9 mouse cellular contexts compared by ENCODE assay signal in the genomic region with DNA sequence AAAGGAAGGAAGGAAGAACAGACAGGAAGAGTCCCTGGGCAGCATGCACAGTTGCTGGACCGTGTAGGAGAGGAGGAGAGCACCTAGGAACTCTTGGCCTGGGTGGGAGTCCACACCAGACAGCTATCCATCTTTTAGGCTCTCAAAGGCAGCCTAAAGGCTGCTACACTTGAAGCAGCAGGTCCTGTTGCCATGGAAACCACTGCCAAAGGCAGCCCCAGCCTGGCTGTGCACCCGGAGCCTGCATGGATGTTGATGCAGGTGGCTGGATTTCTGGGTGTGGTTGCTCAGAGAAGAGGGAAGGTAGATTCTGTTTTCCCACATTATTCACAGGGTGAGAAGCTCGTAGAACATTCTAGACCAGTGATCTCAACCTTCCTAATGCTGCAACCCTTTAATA. TPM values are rescaled to one million over a fixed set of nuclear protein-coding genes. Genes with fewer than 3 reads are reported as not detected.
DNase-seq lines count a peak whose midpoint lies in the region; ATAC-seq and TF ChIP-seq lines count a peak whose summit lies in the region.
"Had no signal": no experiment of that assay in that cellular context is flagged by ENCODE, and none has a peak within 500 bp of the region (broad histone marks: within the 10 kb centered on the region; RNA-seq: fewer than 3 reads in every experiment).

No protein-coding gene starts in this region.

- no peak for TF ChIP-seq CTCF in hindbrain, postnatal 0 days (IDR thresholded peaks at IDR 0.05; ENCODE audit: low read depth)

- peak; percentile 28; the same call in 1 of the 2 replicates for ATAC-seq in hindbrain, postnatal 0 days
- peak; percentile 42; the same call in 1 of the 2 replicates for ATAC-seq in midbrain, embryonic 12.5 days (ENCODE audit: low FRiP score, low read depth)
- ATAC-seq in inflammation-experienced regulatory T-cells, adult 6 months, result no peak

- 44% methylated on average over 3 of the region's 3 CpGs for WGBS in embryonic facial prominence, embryonic 10.5 days
- WGBS in hindbrain, postnatal 0 days, result 14% methylated on average over 3 of the region's 3 CpGs
- 36% methylated on average over 3 of the region's 3 CpGs for WGBS in midbrain, embryonic 12.5 days

- H3K36me3 ChIP-seq in embryonic facial prominence, embryonic 10.5 days (replicated peaks), result no peaks in the 10 kb centered on the region
- no peaks in the 10 kb centered on the region for H3K36me3 ChIP-seq in hindbrain, postnatal 0 days (ENCODE audit: insufficient read depth, low read length)
- no peaks in the 10 kb centered on the region for H3K36me3 ChIP-seq in midbrain, embryonic 12.5 days

- no peak overlapping the region for H3K4me2 ChIP-seq in hindbrain, postnatal 0 days (ENCODE audit: low read depth, low read length)
- H3K4me2 ChIP-seq in midbrain, embryonic 12.5 days (replicated peaks), result no peak overlapping the region

- H3K4me3 ChIP-seq in embryonic facial prominence, embryonic 10.5 days, result no peak overlapping the region
- H3K4me3 ChIP-seq in hindbrain, postnatal 0 days (ENCODE audit: low read length), result no peak overlapping the region
- H3K4me3 ChIP-seq in midbrain, embryonic 12.5 days, result no peak overlapping the region

- H3K9ac ChIP-seq in hindbrain, postnatal 0 days (replicated peaks; ENCODE audit: low read length), result 0 out of 2 replicates have a peak overlapping the region, but pooled peaks have one; percentile 13
- H3K9ac ChIP-seq in midbrain, embryonic 12.5 days (replicated peaks), result no peak overlapping the region

- H3K27me3 ChIP-seq in embryonic facial prominence, embryonic 10.5 days (replicated peaks; ENCODE audit: low read depth, poor library complexity, severe bottlenecking), result no peaks in the 10 kb centered on the region
- no peaks in the 10 kb centered on the region for H3K27me3 ChIP-seq in hindbrain, postnatal 0 days (ENCODE audit: insufficient read depth, low read length)
- H3K27me3 ChIP-seq in midbrain, embryonic 12.5 days, result 0 out of 2 replicates have a peak, but pooled peaks cover 4% of the 10 kb centered on the region

- peaks cover 55% of the 10 kb centered on the region for H3K4me1 ChIP-seq in embryonic facial prominence, embryonic 10.5 days
- H3K4me1 ChIP-seq in hindbrain, postnatal 0 days (ENCODE audit: insufficient read depth, low read length), result peaks cover 27% of the 10 kb centered on the region
- H3K4me1 ChIP-seq in midbrain, embryonic 12.5 days, result peaks cover 50% of the 10 kb centered on the region

- DNase-seq in ES-CJ7 (ENCODE audit: low read depth, low spot score), result peak; percentile 56
- DNase-seq in embryonic facial prominence, embryonic 10.5 days (ENCODE audit: low spot score), result peak; percentile 69
- peak; percentile 92 for DNase-seq in hindbrain, postnatal 0 days (ENCODE audit: low spot score)
- no peak for DNase-seq in spleen, adult 18-20 months
- DNase-seq in heart, adult 18-20 months, result no peak
- no peak for DNase-seq in urinary bladder, postnatal 4 days (ENCODE audit: low spot score in 2 of 2)

- H3K27ac ChIP-seq in embryonic facial prominence, embryonic 10.5 days (replicated peaks), result no peak overlapping the region
- peak overlapping the region; percentile 76 for H3K27ac ChIP-seq in hindbrain, postnatal 0 days
- no peak overlapping the region for H3K27ac ChIP-seq in midbrain, embryonic 12.5 days (replicated peaks)

- H3K9me3 ChIP-seq in embryonic facial prominence, embryonic 10.5 days, result no peaks in the 10 kb centered on the region
- H3K9me3 ChIP-seq in hindbrain, postnatal 0 days (ENCODE audit: low read length), result no peaks in the 10 kb centered on the region
- no peaks in the 10 kb centered on the region for H3K9me3 ChIP-seq in midbrain, embryonic 12.5 days

RNA-seq across cellular contexts. Expression of a gene that starts 27.8 kb away (rescaled TPM):
- 1.6 and 2.1 TPM in 2 replicates for polyA plus RNA-seq in embryonic facial prominence, embryonic 10.5 days (2016; fragmentation: Nextera tagmentation; extraction: Ambion mirVana)
- total RNA-seq in hindbrain, postnatal 0 days (2014; rRNA removed), result 11.1 and 12.2 TPM in 2 replicates
- polyA plus RNA-seq in hindbrain, postnatal 0 days (2015; fragmentation: Nextera tagmentation; extraction: Ambion mirVana), result 2.0 and 2.7 TPM in 2 replicates
- 1.5 and 1.6 TPM in 2 replicates for polyA plus RNA-seq in midbrain, embryonic 12.5 days (2016; fragmentation: Nextera tagmentation; extraction: Ambion mirVana)
- total RNA-seq in heart, adult 18-20 months (2021), result 10 to 100 TPM; 24.2 to 38.0 TPM
- polyA plus RNA-seq in inflammation-experienced regulatory T-cells, adult 6 months (2017; shearing (Covaris generic)), result 1 to 10 TPM; 3.5 to 9.2 (median 5.8) TPM

RNA-seq across cellular contexts. Expression of a gene that starts 43.3 kb away (rescaled TPM):
- 0.11 and 0.40 TPM in 2 replicates for polyA plus RNA-seq in embryonic facial prominence, embryonic 10.5 days (2016; fragmentation: Nextera tagmentation; extraction: Ambion mirVana)
- total RNA-seq in hindbrain, postnatal 0 days (2014; rRNA removed), result not detected in 2 replicates
- not detected in 2 replicates for polyA plus RNA-seq in hindbrain, postnatal 0 days (2015; fragmentation: Nextera tagmentation; extraction: Ambion mirVana)
- not detected in 2 replicates for polyA plus RNA-seq in midbrain, embryonic 12.5 days (2016; fragmentation: Nextera tagmentation; extraction: Ambion mirVana)
- total RNA-seq in heart, adult 18-20 months (2021), result under 1 TPM; 0.27 to 0.51 TPM
- polyA plus RNA-seq in inflammation-experienced regulatory T-cells, adult 6 months (2017; shearing (Covaris generic)), result not detected
- total RNA-seq: common myeloid progenitor, adult 5-6 weeks had no signal

RNA-seq across cellular contexts. Expression of a gene that starts 46.3 kb away (rescaled TPM):
- polyA plus RNA-seq in embryonic facial prominence, embryonic 10.5 days (2016; fragmentation: Nextera tagmentation; extraction: Ambion mirVana), result 0.05 and 0.08 TPM in 2 replicates
- total RNA-seq in hindbrain, postnatal 0 days (2014; rRNA removed), result 0.68 and 0.99 TPM in 2 replicates
- polyA plus RNA-seq in hindbrain, postnatal 0 days (2015; fragmentation: Nextera tagmentation; extraction: Ambion mirVana), result 0.59 and 0.98 TPM in 2 replicates
- 0.08 TPM in 1 of 2 replicates, not detected in the other for polyA plus RNA-seq in midbrain, embryonic 12.5 days (2016; fragmentation: Nextera tagmentation; extraction: Ambion mirVana)
- under 1 TPM; 0.07 to 0.49 TPM for total RNA-seq in heart, adult 18-20 months (2021)
- not detected for polyA plus RNA-seq in inflammation-experienced regulatory T-cells, adult 6 months (2017; shearing (Covaris generic))
- total RNA-seq: common myeloid progenitor, adult 5-6 weeks had no signal

Comparison
In these comparisons a context has a peak if more than half of its experiments do, and no peak if none do; other contexts are left out.
1. DNase-seq: peak in ES-CJ7 (single experiment), embryonic facial prominence, embryonic 10.5 days (single experiment) and hindbrain, postnatal 0 days (single experiment); none in spleen, adult 18-20 months (0 of 2), heart, adult 18-20 months (0 of 2) and urinary bladder, postnatal 4 days (0 of 2).